Mouse (Mus musculus) heart, adult 9 months (tissue): ENCODE results near the gene Fxyd3.
A peak's percentile ranks its signal among the peaks of the same experiment; 100 is the strongest.

Experiments used
- DNase-seq, 2 experiments: peaks; one replicate each; pipeline ENCODE4 v3.0.0; 2022; ENCODE audit warnings: low spot score in 2 of 2

Gene Fxyd3

GRCm38 (mm10) chr7:31098697-31099611 lies 22.4 kb upstream of the Fxyd3 start:
- peak in 1 of 2 experiments; percentile 31 for DNase-seq

GRCm38 (mm10) chr7:31097583-31098248 lies 21.2 kb upstream of the Fxyd3 start:
- DNase-seq: peak; percentile 85 to 92

DNA sequence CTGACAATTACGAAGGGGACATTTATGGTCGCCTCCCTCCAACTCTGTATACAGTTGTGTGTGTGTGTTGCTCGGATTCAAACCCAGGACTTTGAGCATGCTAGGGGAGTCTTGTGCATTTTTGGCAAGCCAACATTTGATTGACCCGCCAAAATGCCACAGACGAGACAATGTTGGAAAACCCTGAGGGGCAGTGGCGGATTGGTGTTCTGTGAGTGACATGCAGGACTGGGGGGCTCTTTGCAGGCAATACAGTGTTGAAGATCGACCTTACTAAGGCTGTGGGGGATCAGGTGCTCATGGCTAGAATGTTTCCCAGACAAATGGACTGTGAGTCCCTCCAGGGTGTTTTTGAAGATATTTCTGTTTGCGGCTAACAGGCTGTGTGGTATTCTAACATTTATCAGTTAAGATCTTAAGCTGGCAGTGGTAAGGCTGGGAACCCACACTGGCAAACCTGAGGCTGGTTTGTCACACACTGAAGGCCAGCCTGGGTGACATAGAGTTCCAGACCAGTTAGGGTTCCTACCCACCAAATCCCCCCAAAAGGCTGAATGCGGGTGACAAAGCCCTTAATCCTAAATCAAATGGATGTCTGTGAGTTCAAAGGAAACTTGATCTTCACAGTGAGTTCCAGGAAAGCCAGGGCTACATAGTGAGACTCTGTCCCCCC lies 20.5 kb upstream of the Fxyd3 start:
- no peak for DNase-seq

DNA sequence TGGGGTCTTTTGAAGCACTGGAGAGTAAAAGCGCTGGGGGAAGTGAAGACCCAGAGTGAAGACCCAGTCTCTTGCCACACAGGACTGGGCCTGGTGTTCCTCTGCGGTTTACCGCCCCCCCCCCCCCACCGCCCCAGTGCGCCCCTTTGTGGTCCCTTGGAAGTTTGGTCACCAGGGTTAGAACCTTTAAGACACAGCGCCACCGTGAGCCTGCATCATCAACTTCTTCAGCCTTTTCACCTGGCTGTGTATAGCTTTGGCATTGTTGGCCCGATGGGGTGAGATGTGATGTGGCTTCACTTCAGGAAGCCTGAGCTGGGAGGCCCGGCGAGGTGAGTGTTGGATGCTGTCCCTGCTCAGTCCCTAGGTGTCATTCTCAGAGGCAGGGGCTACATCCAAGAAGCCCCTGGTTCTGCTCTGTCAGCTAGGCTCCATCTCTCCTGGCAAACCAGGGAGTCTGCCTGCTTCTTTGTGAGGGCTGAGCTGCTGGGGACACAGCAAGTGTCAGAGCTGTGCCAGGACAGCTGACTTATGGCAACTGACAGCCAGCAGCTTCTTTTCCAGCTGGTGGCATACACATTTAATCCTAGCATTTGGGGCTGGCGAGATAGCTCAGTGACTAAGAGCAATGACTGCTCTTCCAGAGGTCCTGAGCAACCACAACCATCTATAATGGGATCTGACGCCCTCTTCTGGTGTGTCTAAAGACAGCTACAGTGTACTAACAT lies 18.4 kb upstream of the Fxyd3 start:
- DNase-seq: no peak

- no peak for DNase-seq
Observed at GRCm38 (mm10) chr7:31089721-31090120, 13.2 kb upstream of the Fxyd3 start.

DNA sequence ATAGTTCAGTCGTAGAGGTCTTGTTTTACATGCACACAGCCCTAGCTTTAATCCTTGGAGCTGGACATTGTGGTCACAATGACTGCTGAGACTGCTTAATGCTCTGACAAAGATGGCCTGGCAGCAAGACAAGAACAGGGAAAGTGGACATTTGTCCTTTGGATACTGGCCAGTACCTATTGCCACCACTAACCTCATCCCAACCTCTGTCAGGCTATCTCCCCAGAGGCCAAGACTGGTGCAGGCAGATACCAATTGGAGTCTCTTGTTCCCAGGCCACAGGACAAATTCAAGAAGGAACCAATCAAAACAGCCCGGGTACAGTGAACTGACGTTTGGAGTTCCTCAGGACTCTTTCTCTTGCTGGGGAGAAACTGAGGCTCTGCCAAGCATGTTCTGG lies 11.7 kb upstream of the Fxyd3 start:
- no peak for DNase-seq

GRCm38 (mm10) chr7:31087262-31087661 lies 10.8 kb upstream of the Fxyd3 start:
- no peak for DNase-seq

GRCm38 (mm10) chr7:31086175-31086755 lies 9.8 kb upstream of the Fxyd3 start:
- no peak for DNase-seq

GRCm38 (mm10) chr7:31085171-31085570 lies 8.7 kb upstream of the Fxyd3 start:
- DNase-seq: peak; percentile 77 to 78

DNA sequence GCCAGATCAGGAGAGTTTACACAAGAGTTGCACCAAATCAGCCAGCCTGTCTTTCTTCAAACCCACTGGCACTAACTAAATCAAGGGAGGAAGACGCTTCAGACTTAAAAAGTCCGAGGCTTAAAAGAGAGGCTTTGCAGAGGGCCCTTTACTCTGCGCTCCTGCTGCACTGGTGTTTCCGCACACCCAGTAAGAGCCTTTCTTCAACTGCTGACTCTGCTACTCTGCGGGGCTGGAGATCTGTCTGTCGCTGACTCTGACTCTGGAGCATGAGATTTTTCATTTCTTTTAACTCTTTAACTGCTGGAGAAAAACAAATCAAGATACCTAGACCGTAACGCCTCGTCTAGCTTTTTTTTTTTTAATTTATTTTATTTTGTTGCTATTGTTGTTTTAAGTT lies 7.6 kb upstream of the Fxyd3 start:
- DNase-seq: no peak

DNA sequence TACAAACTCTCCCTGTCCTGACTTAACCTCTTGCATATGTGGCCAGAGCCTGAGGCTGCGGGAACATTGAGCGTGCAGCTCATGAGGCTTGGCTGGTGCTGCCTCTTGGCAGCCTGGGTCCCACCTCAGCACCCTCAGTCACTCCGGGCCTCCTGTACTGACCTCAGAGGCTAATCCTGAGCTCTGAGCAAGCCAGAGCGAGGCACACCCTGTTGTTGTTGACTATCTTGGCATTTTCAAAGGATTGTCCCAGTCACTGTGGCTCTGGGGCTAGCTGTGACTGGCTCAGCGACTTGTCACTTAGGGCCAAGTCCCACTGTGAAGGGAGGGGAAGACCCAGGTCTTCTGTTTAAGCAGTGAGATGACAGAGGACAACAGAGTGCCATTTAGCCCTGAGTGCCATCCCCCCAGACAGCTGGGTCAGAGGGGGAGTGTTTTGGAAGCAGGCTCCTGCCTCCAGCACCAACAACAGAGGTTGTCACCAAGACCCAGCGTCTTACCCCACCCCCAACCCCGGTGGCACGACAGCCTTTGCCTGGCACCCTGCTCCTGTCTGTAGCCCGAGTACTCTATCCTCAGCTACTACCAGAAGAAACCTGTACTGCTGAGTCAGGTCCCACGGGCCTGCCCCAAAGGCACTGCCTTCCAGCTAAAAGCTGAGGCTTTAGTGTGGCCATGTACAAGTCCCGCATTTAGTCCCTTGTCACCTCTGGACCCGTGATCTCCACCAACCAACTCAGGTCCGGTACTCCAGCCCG lies 6.5 kb upstream of the Fxyd3 start:
- DNase-seq: peak; percentile 90

GRCm38 (mm10) chr7:31082106-31082505 lies 5.6 kb upstream of the Fxyd3 start:
- DNase-seq: no peak

DNA sequence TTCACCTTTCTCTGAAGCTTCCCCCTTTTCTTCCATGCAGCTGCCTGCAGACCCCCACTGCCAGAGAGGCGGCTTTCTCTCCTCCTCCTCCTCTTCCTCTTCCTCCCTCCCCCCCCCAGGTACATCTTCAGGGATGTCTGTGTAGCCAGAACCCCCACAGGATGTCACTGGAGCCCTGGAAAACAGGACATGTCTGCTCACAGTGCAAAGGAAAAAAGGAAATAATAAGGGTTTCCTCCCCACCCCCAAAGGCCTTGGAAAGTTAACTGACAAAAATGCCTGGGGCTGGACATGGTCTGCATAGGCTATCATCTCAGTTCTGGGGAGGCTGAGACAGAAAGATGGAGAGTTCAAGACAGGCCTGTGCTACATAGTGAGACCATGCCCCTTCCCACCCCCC lies 4.6 kb upstream of the Fxyd3 start:
- no peak for DNase-seq

DNA sequence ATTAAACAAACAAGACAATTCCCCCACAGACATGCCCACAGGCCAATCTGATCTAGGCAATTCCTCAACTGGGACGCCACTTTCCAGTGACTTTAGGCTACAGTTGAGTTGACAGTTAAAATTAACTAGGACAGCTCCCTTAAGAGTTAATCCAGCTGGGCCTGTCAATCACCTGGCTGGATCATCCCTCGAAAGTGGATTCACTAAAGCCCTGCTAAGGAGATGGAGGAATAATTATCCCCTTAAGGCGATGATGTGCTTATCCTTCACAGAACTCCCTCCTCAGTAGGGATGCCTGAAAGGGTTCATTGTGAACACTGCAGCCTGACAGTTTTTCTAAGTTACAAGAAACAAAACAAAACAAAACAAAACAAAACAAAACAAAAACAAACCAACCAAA lies 4.1 kb upstream of the Fxyd3 start:
- no peak for DNase-seq

DNA sequence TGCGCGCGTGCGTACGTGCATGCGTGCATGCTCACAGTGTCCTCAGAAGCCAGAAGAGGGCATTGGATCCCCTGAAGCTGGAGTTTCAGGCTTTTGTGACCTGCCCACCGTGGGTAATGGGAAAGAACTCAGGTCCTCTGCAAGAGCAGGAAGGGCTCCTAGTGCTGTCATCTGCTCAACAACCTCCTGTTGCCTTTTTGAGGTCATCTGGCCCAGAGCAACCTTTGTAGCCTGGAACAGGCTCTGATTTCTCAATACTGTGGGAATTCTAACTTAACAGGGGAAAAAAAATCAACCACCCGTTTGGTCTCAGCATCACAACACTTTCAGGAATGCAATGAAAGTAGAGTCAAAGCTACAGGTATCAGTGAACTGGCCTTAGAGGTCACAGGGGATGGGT lies 3.2 kb upstream of the Fxyd3 start:
- DNase-seq: no peak

- DNase-seq: peak in 1 of 2 experiments; percentile 50
Observed at GRCm38 (mm10) chr7:31077885-31078445, 1.5 kb upstream of the Fxyd3 start.

DNA sequence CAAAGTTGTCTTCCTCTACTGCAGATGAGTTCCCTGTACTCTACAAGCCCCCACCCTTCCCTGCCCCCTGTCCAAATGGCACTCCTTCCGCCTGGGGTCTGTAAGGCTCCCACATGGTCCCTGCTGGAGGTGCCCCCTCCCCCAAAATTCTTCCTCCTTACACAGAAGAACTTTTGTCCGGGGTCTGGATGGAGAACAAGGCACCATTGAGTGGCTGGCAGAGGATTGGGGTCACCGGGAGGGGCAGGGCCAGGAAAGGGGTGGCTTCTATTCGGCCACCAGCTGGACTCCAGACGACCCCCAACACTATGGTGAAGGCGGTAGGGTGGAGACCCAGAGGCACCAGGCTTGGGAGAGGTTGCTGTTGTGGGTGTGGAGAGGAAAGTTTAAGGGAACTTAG lies 966 bp upstream of the Fxyd3 start:
- DNase-seq: no peak

- DNase-seq: no peak
Observed at GRCm38 (mm10) chr7:31074713-31075069, 1.8 kb downstream of the Fxyd3 start.

GRCm38 (mm10) chr7:31074061-31074712 lies 2.3 kb downstream of the Fxyd3 start:
- DNase-seq: no peak

DNA sequence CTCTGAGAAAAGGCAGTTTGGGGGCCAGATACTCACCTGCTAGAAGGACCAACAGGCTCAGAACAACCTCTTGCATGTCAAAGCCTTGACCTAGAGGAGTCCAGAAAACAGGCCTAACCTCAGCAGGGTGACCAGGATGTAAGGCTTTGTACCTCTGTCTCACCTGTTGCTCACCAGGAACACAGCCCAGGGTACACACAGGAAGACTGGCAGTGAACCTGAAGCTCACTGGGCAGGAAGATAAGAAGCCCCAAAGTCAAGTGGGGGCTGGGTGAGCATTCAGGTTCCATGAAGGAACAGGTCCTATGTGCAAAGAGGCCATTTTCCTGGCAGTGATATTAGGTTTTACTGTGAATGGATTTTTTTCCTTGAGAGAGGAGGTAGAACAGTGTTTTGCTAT lies 3.0 kb downstream of the Fxyd3 start:
- no peak for DNase-seq
